Mouse (Mus musculus) forebrain, embryonic 12.5 days (tissue): ENCODE results near the gene Adamtsl4. TPM values are rescaled to one million over a fixed set of nuclear protein-coding genes. Genes with fewer than 3 reads are reported as not detected.

Experiments used
- ATAC-seq: fragments of 200-750 bp; cut with Nextera tagmentation; 2 replicates; pipeline ENCODE4 v1.8.0; 2017; ENCODE audit warnings: moderate TSS enrichment; ENCODE audit not compliant: low FRiP score
- H3K27ac ChIP-seq: fragments of 300-500 bp; sonication (generic); 2 replicates; pipeline ENCODE4 v1.5.1; 2016; ENCODE audit warnings: mild to moderate bottlenecking
- H3K27me3 ChIP-seq: fragments of 300-500 bp; sonication (generic); 2 replicates; pipeline ENCODE4 v1.6.1; 2016; ENCODE audit warnings: mild to moderate bottlenecking
- H3K36me3 ChIP-seq: fragments of 300-500 bp; sonication (generic); replicated peaks from 2 replicates; pipeline ENCODE4 v1.6.1; 2016; ENCODE audit warnings: mild to moderate bottlenecking
- H3K4me1 ChIP-seq: fragments of 300-500 bp; sonication (generic); 2 replicates; pipeline ENCODE4 v1.6.1; 2016
- H3K4me2 ChIP-seq: fragments of 300-500 bp; sonication (generic); 2 replicates; pipeline ENCODE4 v1.6.1; 2016; ENCODE audit warnings: mild to moderate bottlenecking, moderate library complexity
- H3K4me3 ChIP-seq: fragments of 300-500 bp; sonication (generic); replicated peaks from 2 replicates; pipeline ENCODE4 v1.5.1; 2016; ENCODE audit warnings: mild to moderate bottlenecking
- H3K9ac ChIP-seq: fragments of 300-500 bp; sonication (generic); 2 replicates; pipeline ENCODE4 v1.6.1; 2016; ENCODE audit warnings: mild to moderate bottlenecking
- H3K9me3 ChIP-seq: fragments of 300-500 bp; sonication (generic); 2 replicates; pipeline ENCODE4 v1.6.1; 2016
- WGBS: fragments of 180-500 bp; shearing (Covaris S2); methylation state at CpG from one replicate; pipeline ENCODE4 v1.1.7; 2016; 5-methylcytosine and 5-hydroxymethylcytosine counted together
- polyA plus RNA-seq: library from polyadenylated mRNA; unstranded; fragments of >200 nt; fragmentation: Nextera tagmentation; extraction: Ambion mirVana; gene quantifications from 2 replicates; pipeline ENCODE4 v1.2.1, GENCODE M21; 2016

The Adamtsl4 gene
- polyA plus RNA-seq, 1 experiment from 2014 or later: 1.1 TPM

DNA sequence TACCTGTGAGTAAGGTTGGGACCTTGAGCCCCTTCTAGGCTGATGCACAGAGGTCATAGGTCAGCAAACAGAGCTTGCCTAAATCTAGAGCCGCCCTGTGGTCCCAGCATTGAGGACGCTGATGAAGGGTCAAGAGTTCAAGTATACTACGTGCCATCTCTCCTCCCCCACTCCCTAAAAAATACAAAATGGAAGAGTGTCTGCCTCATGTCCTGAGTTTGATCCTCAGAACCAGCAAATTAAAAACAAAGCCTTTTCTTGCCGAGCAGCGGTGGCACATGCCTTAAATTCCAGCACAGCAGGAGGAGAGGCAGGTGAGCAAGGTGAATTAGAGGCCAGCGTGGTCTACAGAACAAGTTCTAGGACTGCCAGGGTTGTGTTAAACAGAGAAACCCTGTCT, 34.8 kb downstream of the Adamtsl4 start:
- 16% methylated on average over 6 of the region's 6 CpGs for WGBS
- Histone ChIP-seq H3K9me3 (no peaks in the 10 kb centered on the region), H3K27me3 (no peaks in the 10 kb centered on the region), H3K9ac (no peak overlapping the region), H3K4me1 (peaks cover 13% of the 10 kb centered on the region), H3K4me3 (no peak overlapping the region), H3K4me2 (no peak overlapping the region), H3K27ac (no peak overlapping the region), H3K36me3 (no peaks in the 10 kb centered on the region)
- no peak for ATAC-seq

DNA sequence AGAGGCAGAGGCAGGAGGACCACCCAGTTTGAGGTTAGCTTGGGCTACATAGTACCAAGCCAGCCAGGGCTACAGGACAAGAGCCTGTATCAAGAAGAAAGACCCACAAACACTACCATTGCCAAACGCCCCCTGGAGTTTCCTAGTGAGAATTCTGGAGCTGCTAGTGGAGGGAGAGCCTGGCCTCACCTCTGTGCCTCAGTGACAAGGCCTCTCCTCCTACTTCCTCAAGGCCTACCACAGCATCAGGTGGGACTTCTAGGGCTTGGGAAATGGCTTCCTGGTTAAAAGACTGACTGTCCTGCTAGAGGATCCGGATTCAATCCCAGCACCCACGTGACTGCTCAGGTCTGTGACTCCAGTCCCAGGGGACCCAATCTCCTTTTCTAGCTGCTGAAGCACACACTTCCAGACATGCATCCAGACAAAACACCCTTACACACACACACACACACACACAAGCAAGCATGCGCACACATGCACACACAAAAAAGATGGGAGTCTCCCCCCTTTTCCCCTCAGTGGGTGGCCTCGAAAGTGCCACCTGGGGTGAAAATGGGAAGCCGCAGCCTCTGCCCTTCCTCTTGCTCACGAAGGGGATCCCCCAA, 35.4 kb downstream of the Adamtsl4 start:
- Histone ChIP-seq H3K4me3 (no peak overlapping the region), H3K4me1 (peaks cover 8% of the 10 kb centered on the region), H3K9me3 (no peaks in the 10 kb centered on the region), H3K27ac (no peak overlapping the region), H3K27me3 (no peaks in the 10 kb centered on the region), H3K9ac (no peak overlapping the region), H3K4me2 (no peak overlapping the region), H3K36me3 (no peaks in the 10 kb centered on the region)
- WGBS: 56% methylated on average over 7 of the region's 7 CpGs
- no peak for ATAC-seq

DNA sequence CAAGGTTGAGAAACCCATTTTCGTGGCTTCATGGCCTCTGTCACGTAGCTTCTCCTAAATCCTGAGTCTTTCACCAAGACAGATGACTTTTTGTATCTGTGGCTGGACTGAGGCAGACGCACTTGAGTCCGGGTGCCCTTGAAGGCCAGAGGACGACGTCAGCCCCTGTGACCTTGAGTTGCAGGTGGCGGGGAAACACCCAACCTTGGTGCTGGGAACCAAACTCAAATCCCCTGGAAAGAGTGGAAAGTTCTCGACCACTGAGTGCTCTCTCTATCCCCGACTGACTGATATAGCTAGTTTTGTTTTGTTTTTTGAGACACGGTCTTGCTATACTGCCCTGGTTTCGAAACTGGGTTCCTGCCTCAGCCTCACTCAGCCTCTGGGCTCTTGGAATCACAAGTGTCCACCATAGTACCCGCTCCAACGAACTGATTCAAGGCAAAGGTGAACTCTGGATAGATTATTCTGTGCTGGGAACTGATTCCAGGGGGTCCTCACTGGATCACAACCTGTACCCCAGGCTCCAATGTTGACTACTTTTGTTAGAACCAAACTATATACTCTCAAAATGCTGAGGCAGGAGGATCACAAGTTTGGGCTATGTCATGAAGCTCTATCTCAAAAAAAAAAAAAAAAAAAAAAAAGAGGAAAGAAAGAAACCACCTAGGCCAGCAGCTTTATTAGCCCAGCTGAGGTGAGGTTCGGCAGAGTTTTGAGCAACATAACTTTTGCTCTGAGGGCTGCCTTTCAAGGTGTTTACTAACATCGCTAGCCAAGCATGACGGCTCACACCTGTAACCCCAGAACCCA, 36.1 kb downstream of the Adamtsl4 start:
- Histone ChIP-seq H3K27ac (no peak overlapping the region), H3K4me3 (no peak overlapping the region), H3K9me3 (no peaks in the 10 kb centered on the region), H3K36me3 (no peaks in the 10 kb centered on the region), H3K4me2 (no peak overlapping the region), H3K9ac (no peak overlapping the region), H3K27me3 (no peaks in the 10 kb centered on the region), H3K4me1 (peaks cover 8% of the 10 kb centered on the region)
- ATAC-seq: no peak
- WGBS: 89% methylated on average over 16 of the region's 16 CpGs

DNA sequence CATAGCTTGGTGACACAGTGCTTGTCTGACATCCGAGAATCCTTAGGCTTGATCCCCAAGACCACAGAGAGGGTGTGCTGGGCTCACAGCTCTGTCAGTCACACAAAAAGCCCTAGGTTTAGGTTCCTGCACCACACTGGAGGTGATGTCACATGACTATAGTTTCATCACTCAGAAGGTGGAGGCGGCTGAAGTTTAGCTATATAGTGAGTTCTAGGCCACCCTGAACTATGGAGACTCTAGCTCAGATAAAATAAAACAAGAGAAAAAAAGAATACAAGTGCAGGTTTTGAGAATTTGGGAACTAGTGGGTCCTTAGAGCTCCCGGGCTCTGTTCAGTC, 36.7 kb downstream of the Adamtsl4 start:
- 90% methylated on average over 3 of the region's 3 CpGs for WGBS
- H3K27ac ChIP-seq: no peak overlapping the region
- ATAC-seq: no peak

DNA sequence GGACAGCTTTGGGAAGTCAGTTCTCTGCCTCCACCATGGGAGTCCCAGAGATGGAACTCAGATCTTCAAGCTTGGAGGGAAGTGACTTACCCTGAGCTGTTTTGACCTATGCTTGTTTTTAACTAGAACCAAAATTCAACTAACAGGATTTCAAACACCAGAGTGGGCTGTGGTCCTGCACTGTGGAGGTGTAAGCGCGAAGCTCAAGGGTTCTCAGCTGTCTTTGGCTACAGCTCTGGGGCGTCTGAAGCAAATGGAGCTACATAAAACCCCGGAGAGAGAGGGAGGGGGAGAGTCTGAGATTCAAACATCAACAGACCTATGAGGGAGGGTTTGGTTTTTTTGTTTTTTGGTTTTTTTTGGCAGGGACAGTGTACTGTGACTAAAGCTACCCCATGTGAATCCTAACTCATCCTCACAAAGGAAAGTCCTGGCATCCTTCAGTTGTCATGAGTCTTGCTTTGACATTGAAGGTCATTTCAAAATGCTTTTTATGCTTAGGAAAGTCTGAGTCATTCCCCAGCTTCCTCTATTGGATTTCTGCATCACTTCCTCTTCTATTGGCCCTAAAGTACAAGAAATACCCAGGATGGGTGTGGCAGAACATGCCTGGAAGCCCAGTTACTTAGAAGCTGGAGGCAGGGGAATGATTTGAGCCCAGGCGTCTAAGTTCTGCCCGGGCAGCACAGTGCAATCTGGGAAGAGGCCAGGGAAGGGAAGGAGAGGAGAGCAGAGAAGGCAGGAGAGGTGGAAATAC, 37.3 kb downstream of the Adamtsl4 start:
- peaks cover 8% of the 10 kb centered on the region for H3K4me1 ChIP-seq
- WGBS: 88% methylated on average over 6 of the region's 6 CpGs
- H3K4me2 ChIP-seq: no peak overlapping the region
- no peak overlapping the region for H3K27ac ChIP-seq
- no peaks in the 10 kb centered on the region for H3K9me3 ChIP-seq
- no peaks in the 10 kb centered on the region for H3K27me3 ChIP-seq
- H3K4me3 ChIP-seq: no peak overlapping the region
- no peak for ATAC-seq
- no peaks in the 10 kb centered on the region for H3K36me3 ChIP-seq
- no peak overlapping the region for H3K9ac ChIP-seq

More for the DNA sequence above, 36.7 kb downstream of the Adamtsl4 start:
- H3K36me3 ChIP-seq: no peaks in the 10 kb centered on the region
- no peaks in the 10 kb centered on the region for H3K27me3 ChIP-seq
- no peak overlapping the region for H3K9ac ChIP-seq
- H3K4me1 ChIP-seq: peaks cover 8% of the 10 kb centered on the region
- no peaks in the 10 kb centered on the region for H3K9me3 ChIP-seq
- no peak overlapping the region for H3K4me3 ChIP-seq
- no peak overlapping the region for H3K4me2 ChIP-seq

DNA sequence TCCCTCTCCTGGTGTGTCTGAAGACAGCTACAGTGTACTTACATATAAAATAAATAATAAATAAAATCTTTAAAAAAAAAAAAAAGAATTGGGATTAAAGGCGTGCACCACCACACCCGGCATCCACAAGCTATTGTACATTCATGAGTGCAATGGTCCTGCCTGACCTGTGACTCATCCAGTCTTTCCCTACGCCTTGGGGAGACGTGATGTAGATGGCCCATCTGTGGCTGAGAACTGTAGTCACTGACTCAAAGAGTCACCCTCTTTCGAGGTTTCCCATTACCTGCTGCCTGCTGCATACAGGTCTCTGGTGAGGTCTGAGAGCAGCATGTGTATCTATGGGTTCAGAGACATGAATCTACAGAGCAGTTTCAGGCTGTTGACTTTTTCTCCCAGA, 39.7 kb downstream of the Adamtsl4 start:
- Histone ChIP-seq H3K27me3 (no peaks in the 10 kb centered on the region), H3K9ac (no peak overlapping the region), H3K4me2 (no peak overlapping the region), H3K27ac (no peak overlapping the region), H3K36me3 (no peaks in the 10 kb centered on the region), H3K9me3 (no peaks in the 10 kb centered on the region), H3K4me3 (no peak overlapping the region), H3K4me1 (no peaks in the 10 kb centered on the region)
- ATAC-seq: no peak
- 91% methylated on average over 5 of the region's 5 CpGs for WGBS

DNA sequence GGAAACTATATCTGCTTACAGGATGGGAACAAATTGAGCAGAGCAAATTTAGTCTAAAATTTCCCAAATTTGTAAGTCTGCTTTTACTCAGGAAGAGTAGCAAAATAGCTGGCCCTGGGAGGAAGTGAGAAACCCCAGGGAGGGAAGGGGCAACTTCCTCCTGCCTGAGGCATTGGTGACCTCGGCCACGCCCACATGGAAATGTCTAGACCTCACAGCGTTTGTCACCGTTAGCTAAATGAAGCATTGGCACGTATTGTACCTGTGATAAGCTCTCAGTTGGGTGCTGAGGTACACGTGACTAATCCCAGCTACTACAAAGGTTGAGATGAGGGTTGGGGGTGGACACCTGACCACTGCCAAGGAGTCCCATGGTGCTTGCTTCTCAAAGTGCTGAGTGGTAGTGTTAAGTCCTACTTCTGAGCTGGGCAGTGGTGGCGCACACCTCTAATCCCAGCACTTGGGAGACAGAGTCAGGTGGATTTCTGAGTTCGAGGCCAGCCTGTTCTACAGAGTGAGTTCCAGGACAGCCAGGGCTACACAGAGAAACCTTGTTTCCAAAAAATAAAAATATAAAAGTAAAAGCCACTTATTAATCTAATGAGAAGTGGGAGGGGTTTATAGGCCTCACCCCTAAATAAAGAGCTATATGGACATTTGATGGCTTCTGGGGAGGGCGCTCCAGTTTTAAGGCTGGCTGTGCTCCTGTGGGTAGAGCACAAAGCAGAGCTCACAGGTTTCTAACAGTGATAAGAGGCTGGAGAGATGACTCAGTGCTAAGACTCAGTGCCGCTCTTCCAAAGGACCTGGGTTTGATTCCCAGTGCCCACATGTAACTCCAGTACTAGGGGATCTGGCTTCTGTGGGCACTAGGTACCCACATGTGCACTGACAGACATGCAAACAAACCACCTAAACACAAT, 42.1 kb downstream of the Adamtsl4 start:
- no peak for ATAC-seq
- H3K4me1 ChIP-seq: no peaks in the 10 kb centered on the region
- H3K4me2 ChIP-seq: no peak overlapping the region
- H3K27ac ChIP-seq: no peak overlapping the region
- H3K9me3 ChIP-seq: no peaks in the 10 kb centered on the region
- H3K27me3 ChIP-seq: no peaks in the 10 kb centered on the region
- H3K36me3 ChIP-seq: peaks cover 5% of the 10 kb centered on the region; the same call in 1 of the 2 replicates
- no peak overlapping the region for H3K4me3 ChIP-seq
- no peak overlapping the region for H3K9ac ChIP-seq
- WGBS: 66% methylated on average over 10 of the region's 10 CpGs

DNA sequence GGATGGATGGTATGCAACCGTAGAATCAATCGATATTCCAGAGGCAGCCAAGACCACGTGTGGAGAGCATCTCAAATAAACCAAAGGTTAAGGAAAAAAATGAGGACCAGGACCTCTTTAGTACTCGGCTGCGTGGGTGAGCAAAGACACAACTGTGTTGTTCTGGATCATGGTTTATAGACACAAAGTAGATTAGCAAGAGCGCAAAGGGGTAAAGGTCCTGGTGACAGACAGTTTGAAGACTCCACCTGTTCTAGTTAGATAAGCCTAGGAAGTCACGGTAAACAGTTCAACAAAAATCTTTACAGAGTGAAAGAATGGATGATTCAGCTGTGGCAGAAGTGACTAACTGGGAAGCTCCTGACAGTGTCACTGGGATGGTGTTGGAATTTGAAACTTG, 44.6 kb downstream of the Adamtsl4 start:
- WGBS: 95% methylated on average over 7 of the region's 7 CpGs
- H3K9ac ChIP-seq: no peak overlapping the region
- H3K27ac ChIP-seq: no peak overlapping the region
- no peak for ATAC-seq
- H3K4me2 ChIP-seq: no peak overlapping the region
- no peaks in the 10 kb centered on the region for H3K4me1 ChIP-seq
- no peaks in the 10 kb centered on the region for H3K9me3 ChIP-seq
- H3K4me3 ChIP-seq: no peak overlapping the region
- peaks cover 27% of the 10 kb centered on the region for H3K36me3 ChIP-seq
- no peaks in the 10 kb centered on the region for H3K27me3 ChIP-seq

DNA sequence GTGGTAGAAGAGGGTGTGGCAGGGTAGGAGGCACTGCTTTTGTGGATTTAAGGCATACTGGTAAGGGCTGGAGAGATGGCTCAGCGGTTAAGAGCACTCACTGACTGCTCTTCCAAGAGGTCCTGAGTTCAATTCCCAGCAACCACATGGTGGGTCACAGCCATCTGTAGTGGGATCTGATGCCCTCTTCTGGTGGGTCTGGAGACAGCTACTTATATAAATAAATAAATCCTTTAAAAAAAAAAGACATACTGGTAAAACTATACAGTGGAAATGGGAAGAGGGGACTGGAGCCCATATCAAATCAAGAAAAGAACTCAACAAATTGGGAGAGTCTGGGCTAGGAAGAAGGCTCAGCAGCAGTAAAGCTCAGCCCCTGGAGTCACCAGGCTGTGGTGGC, 48.0 kb downstream of the Adamtsl4 start:
- H3K9ac ChIP-seq: no peak overlapping the region
- 92% methylated on average over 1 of the region's 1 CpGs for WGBS
- no peak overlapping the region for H3K4me3 ChIP-seq
- H3K36me3 ChIP-seq: peaks cover 59% of the 10 kb centered on the region
- no peak for ATAC-seq
- no peaks in the 10 kb centered on the region for H3K27me3 ChIP-seq
- no peak overlapping the region for H3K4me2 ChIP-seq
- H3K9me3 ChIP-seq: no peaks in the 10 kb centered on the region
- H3K27ac ChIP-seq: no peak overlapping the region
- H3K4me1 ChIP-seq: no peaks in the 10 kb centered on the region

DNA sequence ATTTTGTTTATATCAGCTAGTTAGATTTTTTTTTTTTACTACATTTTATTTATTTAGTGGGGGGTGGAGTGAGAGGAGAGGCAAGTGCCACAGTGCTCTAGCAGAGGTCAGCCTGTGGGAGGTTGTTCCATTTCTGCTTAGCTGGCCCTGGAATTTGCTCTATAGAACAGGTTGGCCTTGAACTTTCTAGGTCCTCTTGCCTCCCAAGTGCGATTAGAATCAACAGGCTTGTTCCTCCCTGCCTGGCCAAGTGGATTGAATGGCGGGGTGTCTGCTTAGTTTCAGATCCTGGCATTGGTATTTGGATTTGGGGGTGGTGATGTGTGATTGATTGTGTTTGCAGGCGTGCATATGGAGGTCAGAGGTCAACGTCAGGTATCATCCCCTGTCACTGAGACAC, 51.6 kb downstream of the Adamtsl4 start:
- Histone ChIP-seq H3K4me1 (no peaks in the 10 kb centered on the region), H3K27ac (no peak overlapping the region), H3K4me3 (no peak overlapping the region), H3K36me3 (peaks cover 88% of the 10 kb centered on the region), H3K9ac (no peak overlapping the region), H3K4me2 (no peak overlapping the region), H3K9me3 (no peaks in the 10 kb centered on the region), H3K27me3 (no peaks in the 10 kb centered on the region)
- ATAC-seq: no peak
- WGBS: 90% methylated on average over 4 of the region's 4 CpGs

DNA sequence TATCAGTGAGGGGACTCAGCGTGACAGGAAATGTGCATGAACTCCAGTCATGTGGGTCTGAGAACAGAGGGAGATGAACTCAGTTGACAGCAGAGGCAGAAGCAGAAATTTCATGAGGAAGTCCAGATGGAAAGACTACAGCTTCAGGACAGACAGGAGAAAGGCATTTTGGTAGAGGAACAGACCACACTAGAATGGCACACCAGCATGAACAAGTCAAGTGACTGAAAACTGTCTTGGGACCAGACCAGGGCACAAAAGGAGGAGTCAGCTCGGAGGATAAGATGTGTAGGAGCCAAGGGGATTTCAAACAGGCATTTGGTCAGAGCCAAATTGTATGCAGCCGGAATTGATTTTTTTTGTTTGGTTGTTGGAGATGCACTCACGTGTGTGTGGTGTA, 52.1 kb downstream of the Adamtsl4 start:
- Histone ChIP-seq H3K4me3 (no peak overlapping the region), H3K4me1 (no peaks in the 10 kb centered on the region), H3K27me3 (no peaks in the 10 kb centered on the region), H3K9ac (no peak overlapping the region), H3K27ac (no peak overlapping the region), H3K9me3 (no peaks in the 10 kb centered on the region), H3K4me2 (no peak overlapping the region), H3K36me3 (peaks cover 92% of the 10 kb centered on the region)
- no peak for ATAC-seq
- 84% methylated on average over 4 of the region's 4 CpGs for WGBS
